Mouse (Mus musculus): Measurements from ENCODE around the gene Tigd4. TPM values are rescaled to one million over a fixed set of nuclear protein-coding genes. Genes with fewer than 3 reads are reported as not detected.

Tigd4 gene
- polyA plus RNA-seq, 1 experiment from 2014 or later: 0.11 TPM

GRCm38 (mm10) chr3:84595677-84596234 is 2.4 kb downstream of the Tigd4 start:
- Histone ChIP-seq H3K4me3 (ENCODE audit: low read depth, low read length) (no peak overlapping the region), H3K27me3 (ENCODE audit: control insufficient read depth, insufficient read depth, low read length) (no peaks in the 10 kb centered on the region), H3K36me3 (replicated peaks; ENCODE audit: control insufficient read depth, insufficient read depth, low read depth, low read length) (no peaks in the 10 kb centered on the region), H3K9ac (replicated peaks; ENCODE audit: low read length) (no peak overlapping the region), H3K9me3 (replicated peaks; ENCODE audit: control insufficient read depth, low read length) (no peaks in the 10 kb centered on the region), H3K27ac (replicated peaks; ENCODE audit: low read depth, low read length) (no peak overlapping the region), H3K4me2 (ENCODE audit: low read depth, low read length) (no peak overlapping the region), H3K4me1 (ENCODE audit: control insufficient read depth, insufficient read depth, low read length) (no peaks in the 10 kb centered on the region)
- DNase-seq (ENCODE audit: low spot score): no peak
- no peak for ATAC-seq (replicated peaks; ENCODE audit: insufficient number of reproducible peaks, low FRiP score, low TSS enrichment, low read depth)
- WGBS: 51% methylated on average over 5 of the region's 5 CpGs

GRCm38 (mm10) chr3:84597996-84598734 is 4.8 kb downstream of the Tigd4 start:
- Histone ChIP-seq H3K4me3 (ENCODE audit: low read depth, low read length) (no peak overlapping the region), H3K9ac (replicated peaks; ENCODE audit: low read length) (no peak overlapping the region), H3K4me1 (ENCODE audit: control insufficient read depth, insufficient read depth, low read length) (no peaks in the 10 kb centered on the region), H3K9me3 (replicated peaks; ENCODE audit: control insufficient read depth, low read length) (no peaks in the 10 kb centered on the region), H3K27ac (replicated peaks; ENCODE audit: low read depth, low read length) (no peak overlapping the region), H3K27me3 (ENCODE audit: control insufficient read depth, insufficient read depth, low read length) (no peaks in the 10 kb centered on the region), H3K4me2 (ENCODE audit: low read depth, low read length) (no peak overlapping the region), H3K36me3 (replicated peaks; ENCODE audit: control insufficient read depth, insufficient read depth, low read depth, low read length) (no peaks in the 10 kb centered on the region)
- ATAC-seq (replicated peaks; ENCODE audit: insufficient number of reproducible peaks, low FRiP score, low TSS enrichment, low read depth) (no peak), DNase-seq (ENCODE audit: low spot score) (no peak)
- 83% methylated on average over 6 of the region's 6 CpGs for WGBS

- no peak overlapping the region for H3K27ac ChIP-seq (replicated peaks; ENCODE audit: low read depth, low read length)
- no peak overlapping the region for H3K4me3 ChIP-seq (ENCODE audit: low read depth, low read length)
- 81% methylated on average over 6 of the region's 6 CpGs for WGBS
- H3K4me2 ChIP-seq (ENCODE audit: low read depth, low read length): no peak overlapping the region
- H3K27me3 ChIP-seq (ENCODE audit: control insufficient read depth, insufficient read depth, low read length): no peaks in the 10 kb centered on the region
- DNase-seq (ENCODE audit: low spot score) (no peak), ATAC-seq (replicated peaks; ENCODE audit: insufficient number of reproducible peaks, low FRiP score, low TSS enrichment, low read depth) (no peak)
- no peaks in the 10 kb centered on the region for H3K9me3 ChIP-seq (replicated peaks; ENCODE audit: control insufficient read depth, low read length)
- H3K9ac ChIP-seq (replicated peaks; ENCODE audit: low read length): no peak overlapping the region
- H3K36me3 ChIP-seq (replicated peaks; ENCODE audit: control insufficient read depth, insufficient read depth, low read depth, low read length): no peaks in the 10 kb centered on the region
- no peaks in the 10 kb centered on the region for H3K4me1 ChIP-seq (ENCODE audit: control insufficient read depth, insufficient read depth, low read length)
Observed at GRCm38 (mm10) chr3:84598756-84599155, 5.4 kb downstream of the Tigd4 start.

GRCm38 (mm10) chr3:84601870-84602495 is 8.6 kb downstream of the Tigd4 start:
- DNase-seq (ENCODE audit: low spot score) (no peak), ATAC-seq (replicated peaks; ENCODE audit: insufficient number of reproducible peaks, low FRiP score, low TSS enrichment, low read depth) (no peak)
- Histone ChIP-seq H3K4me3 (ENCODE audit: low read depth, low read length) (no peak overlapping the region), H3K9ac (replicated peaks; ENCODE audit: low read length) (no peak overlapping the region), H3K4me1 (ENCODE audit: control insufficient read depth, insufficient read depth, low read length) (no peaks in the 10 kb centered on the region), H3K4me2 (ENCODE audit: low read depth, low read length) (no peak overlapping the region), H3K36me3 (replicated peaks; ENCODE audit: control insufficient read depth, insufficient read depth, low read depth, low read length) (no peaks in the 10 kb centered on the region), H3K27ac (replicated peaks; ENCODE audit: low read depth, low read length) (no peak overlapping the region), H3K27me3 (ENCODE audit: control insufficient read depth, insufficient read depth, low read length) (no peaks in the 10 kb centered on the region), H3K9me3 (replicated peaks; ENCODE audit: control insufficient read depth, low read length) (no peaks in the 10 kb centered on the region)
- WGBS: 78% methylated on average over 9 of the region's 9 CpGs

- no peak overlapping the region for H3K9ac ChIP-seq (replicated peaks; ENCODE audit: low read length)
- no peak overlapping the region for H3K27ac ChIP-seq (replicated peaks; ENCODE audit: low read depth, low read length)
- no peak overlapping the region for H3K4me2 ChIP-seq (ENCODE audit: low read depth, low read length)
- no peaks in the 10 kb centered on the region for H3K36me3 ChIP-seq (replicated peaks; ENCODE audit: control insufficient read depth, insufficient read depth, low read depth, low read length)
- no peaks in the 10 kb centered on the region for H3K27me3 ChIP-seq (ENCODE audit: control insufficient read depth, insufficient read depth, low read length)
- H3K9me3 ChIP-seq (replicated peaks; ENCODE audit: control insufficient read depth, low read length): no peaks in the 10 kb centered on the region
- no peaks in the 10 kb centered on the region for H3K4me1 ChIP-seq (ENCODE audit: control insufficient read depth, insufficient read depth, low read length)
- H3K4me3 ChIP-seq (ENCODE audit: low read depth, low read length): no peak overlapping the region
- 96% methylated on average over 2 of the region's 2 CpGs for WGBS
- ATAC-seq (replicated peaks; ENCODE audit: insufficient number of reproducible peaks, low FRiP score, low TSS enrichment, low read depth): no peak
- DNase-seq (ENCODE audit: low spot score): no peak
Observed at GRCm38 (mm10) chr3:84602759-84603158, 9.4 kb downstream of the Tigd4 start.

GRCm38 (mm10) chr3:84603212-84603611 is 9.8 kb downstream of the Tigd4 start:
- H3K36me3 ChIP-seq (replicated peaks; ENCODE audit: control insufficient read depth, insufficient read depth, low read depth, low read length): no peaks in the 10 kb centered on the region
- no peak overlapping the region for H3K4me2 ChIP-seq (ENCODE audit: low read depth, low read length)
- no peaks in the 10 kb centered on the region for H3K9me3 ChIP-seq (replicated peaks; ENCODE audit: control insufficient read depth, low read length)
- DNase-seq (ENCODE audit: low spot score) (no peak), ATAC-seq (replicated peaks; ENCODE audit: insufficient number of reproducible peaks, low FRiP score, low TSS enrichment, low read depth) (no peak)
- no peaks in the 10 kb centered on the region for H3K4me1 ChIP-seq (ENCODE audit: control insufficient read depth, insufficient read depth, low read length)
- no peak overlapping the region for H3K4me3 ChIP-seq (ENCODE audit: low read depth, low read length)
- H3K9ac ChIP-seq (replicated peaks; ENCODE audit: low read length): no peak overlapping the region
- WGBS: 70% methylated on average over 4 of the region's 9 CpGs
- H3K27me3 ChIP-seq (ENCODE audit: control insufficient read depth, insufficient read depth, low read length): no peaks in the 10 kb centered on the region
- no peak overlapping the region for H3K27ac ChIP-seq (replicated peaks; ENCODE audit: low read depth, low read length)

- H3K4me1 ChIP-seq (ENCODE audit: control insufficient read depth, insufficient read depth, low read length): no peaks in the 10 kb centered on the region
- DNase-seq (ENCODE audit: low spot score) (no peak), ATAC-seq (replicated peaks; ENCODE audit: insufficient number of reproducible peaks, low FRiP score, low TSS enrichment, low read depth) (no peak)
- H3K27me3 ChIP-seq (ENCODE audit: control insufficient read depth, insufficient read depth, low read length): no peaks in the 10 kb centered on the region
- no peak overlapping the region for H3K4me3 ChIP-seq (ENCODE audit: low read depth, low read length)
- no peak overlapping the region for H3K9ac ChIP-seq (replicated peaks; ENCODE audit: low read length)
- no peaks in the 10 kb centered on the region for H3K9me3 ChIP-seq (replicated peaks; ENCODE audit: control insufficient read depth, low read length)
- no peak overlapping the region for H3K27ac ChIP-seq (replicated peaks; ENCODE audit: low read depth, low read length)
- H3K4me2 ChIP-seq (ENCODE audit: low read depth, low read length): no peak overlapping the region
- WGBS: 81% methylated on average over 9 of the region's 9 CpGs
- no peaks in the 10 kb centered on the region for H3K36me3 ChIP-seq (replicated peaks; ENCODE audit: control insufficient read depth, insufficient read depth, low read depth, low read length)
Observed at GRCm38 (mm10) chr3:84610183-84610710, 16.9 kb downstream of the Tigd4 start.
